Mouse (Mus musculus) lung, postnatal 0 days (tissue): Measurements from ENCODE around the gene Msmp.

Experiments
- CTCF ChIP-seq: IDR thresholded peaks from 2 replicates; pipeline ENCODE4 v1.5.1; 2016; ENCODE audit warnings: antibody characterized with exemption, mild to moderate bottlenecking
- EP300 ChIP-seq: IDR thresholded peaks from 2 replicates; pipeline ENCODE4 v1.6.1; 2016; ENCODE audit warnings: antibody characterized with exemption, mild to moderate bottlenecking, control low read depth

DNA sequence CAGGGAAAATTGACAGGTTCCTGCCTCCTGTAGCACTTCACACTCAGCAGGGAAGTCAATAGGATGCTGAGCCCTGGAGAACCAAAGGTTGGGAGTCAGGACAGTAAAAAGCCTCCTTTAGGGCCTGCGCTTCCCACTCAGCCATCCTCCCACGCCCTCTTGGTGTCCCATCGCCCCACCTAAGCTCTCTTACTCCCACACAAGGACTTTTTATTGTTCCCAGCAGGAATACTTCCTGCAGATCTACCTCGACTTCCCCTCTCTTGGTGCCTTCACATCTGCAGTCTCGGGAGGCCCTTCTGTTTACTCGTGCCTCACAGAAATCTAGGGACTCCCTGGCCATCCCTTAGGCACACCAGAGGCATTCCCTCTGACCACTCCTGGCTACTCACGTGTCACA is 873 bp downstream of the Msmp start:
- no peak for TF ChIP-seq CTCF
- no peak for TF ChIP-seq EP300
